Mouse (Mus musculus): ENCODE results near the gene Enc1.

GRCm38 (mm10) chr13:97244712-97245105 lies 3.8 kb downstream of the Enc1 start:
- TF ChIP-seq CTCF (IDR thresholded peaks at IDR 0.05; ENCODE audit: control insufficient read depth, insufficient read depth, insufficient replicate concordance, low read depth, low read length) (no peak), POLR2A (IDR thresholded peaks at IDR 0.05; ENCODE audit: control insufficient read depth, low read depth, low read length) (no peak)

Measured in testis, adult 2 months (tissue).